Comparison of ENCODE assay signal across 10 mouse cellular contexts in genomic region chr13:21913854-21914253, GRCm38 (mm10). TPM values are rescaled to one million over a fixed set of nuclear protein-coding genes. Genes with fewer than 3 reads are reported as not detected.
DNase-seq lines count a peak whose midpoint lies in the region; ATAC-seq and TF ChIP-seq lines count a peak whose summit lies in the region.
"Had no signal": no experiment of that assay in that cellular context is flagged by ENCODE, and none has a peak within 500 bp of the region (broad histone marks: within the 10 kb centered on the region; RNA-seq: fewer than 3 reads in every experiment).

No protein-coding gene starts in this region.

- no peak for ATAC-seq in heart, embryonic 12.5 days (ENCODE audit: insufficient number of reproducible peaks, low FRiP score)
- no peak for ATAC-seq in limb, embryonic 13.5 days (ENCODE audit: low FRiP score, low read depth)

- 0 out of 2 replicates have a peak, but pooled peaks cover 3% of the 10 kb centered on the region for H3K27me3 ChIP-seq in heart, embryonic 12.5 days (replicated peaks)
- no peaks in the 10 kb centered on the region; the same call in 1 of the 2 replicates for H3K27me3 ChIP-seq in embryonic facial prominence, embryonic 10.5 days (replicated peaks; ENCODE audit: low read depth, poor library complexity, severe bottlenecking)
- H3K27me3 ChIP-seq in limb, embryonic 13.5 days: peaks cover 32% of the 10 kb centered on the region
- H3K27me3 ChIP-seq in cerebellum, adult 2 months (ENCODE audit: control insufficient read depth, insufficient read depth, low read length): peaks cover 5% of the 10 kb centered on the region; the same call in 1 of the 2 replicates

- no peak for TF ChIP-seq CTCF in cerebellum, adult 2 months (IDR thresholded peaks at IDR 0.05; ENCODE audit: borderline replicate concordance, insufficient read depth, low read depth, low read length)

- WGBS in heart, embryonic 12.5 days: 5% methylated on average over 8 of the region's 8 CpGs
- 2% methylated on average over 8 of the region's 8 CpGs for WGBS in embryonic facial prominence, embryonic 10.5 days
- WGBS in limb, embryonic 13.5 days: 12% methylated on average over 8 of the region's 8 CpGs
- WGBS in cerebellum, adult 2 months: 66% methylated on average over 8 of the region's 8 CpGs

- H3K9me3 ChIP-seq in heart, embryonic 12.5 days (replicated peaks): no peaks in the 10 kb centered on the region
- no peaks in the 10 kb centered on the region for H3K9me3 ChIP-seq in embryonic facial prominence, embryonic 10.5 days
- no peaks in the 10 kb centered on the region for H3K9me3 ChIP-seq in limb, embryonic 13.5 days

- peak overlapping the region; percentile 36 for H3K4me3 ChIP-seq in heart, embryonic 12.5 days
- peak overlapping the region; percentile 56 for H3K4me3 ChIP-seq in embryonic facial prominence, embryonic 10.5 days
- peak overlapping the region; percentile 28 for H3K4me3 ChIP-seq in limb, embryonic 13.5 days
- H3K4me3 ChIP-seq in cerebellum, adult 2 months (replicated peaks; ENCODE audit: insufficient read depth, low read depth, low read length): no peak overlapping the region

- no peak overlapping the region for H3K27ac ChIP-seq in heart, embryonic 12.5 days (ENCODE audit: poor library complexity, severe bottlenecking)
- no peak overlapping the region for H3K27ac ChIP-seq in embryonic facial prominence, embryonic 10.5 days (replicated peaks)
- no peak overlapping the region for H3K27ac ChIP-seq in limb, embryonic 13.5 days
- no peak overlapping the region for H3K27ac ChIP-seq in cerebellum, adult 2 months (ENCODE audit: insufficient read depth, low read length)

- H3K4me2 ChIP-seq in heart, embryonic 12.5 days: peak overlapping the region; percentile 61
- peak overlapping the region; percentile 46 for H3K4me2 ChIP-seq in limb, embryonic 13.5 days (replicated peaks)

- peak overlapping the region; percentile 39; the same call in 1 of the 2 replicates for H3K9ac ChIP-seq in heart, embryonic 12.5 days
- H3K9ac ChIP-seq in limb, embryonic 13.5 days: no peak overlapping the region

- no peak for TF ChIP-seq POLR2A in cerebellum, adult 2 months (IDR thresholded peaks at IDR 0.05; ENCODE audit: borderline replicate concordance, insufficient read depth, low read length)

- no peaks in the 10 kb centered on the region for H3K36me3 ChIP-seq in heart, embryonic 12.5 days
- no peaks in the 10 kb centered on the region for H3K36me3 ChIP-seq in embryonic facial prominence, embryonic 10.5 days (replicated peaks)
- H3K36me3 ChIP-seq in limb, embryonic 13.5 days: no peaks in the 10 kb centered on the region

- peaks cover 9% of the 10 kb centered on the region for H3K4me1 ChIP-seq in heart, embryonic 12.5 days (replicated peaks)
- peaks cover 22% of the 10 kb centered on the region for H3K4me1 ChIP-seq in embryonic facial prominence, embryonic 10.5 days
- H3K4me1 ChIP-seq in limb, embryonic 13.5 days: no peaks in the 10 kb centered on the region; the same call in 1 of the 2 replicates
- H3K4me1 ChIP-seq in cerebellum, adult 2 months (ENCODE audit: control insufficient read depth, insufficient read depth, low read length): no peaks in the 10 kb centered on the region

- no peak for DNase-seq in heart, adult 8-10 months (ENCODE audit: low spot score)
- peak; percentile 61 for DNase-seq in 3T3-L1 (ENCODE audit: low read depth, low spot score)
- no peak for DNase-seq in embryonic facial prominence, embryonic 10.5 days (ENCODE audit: low spot score)
- no peak for DNase-seq in spleen, postnatal 36 days (ENCODE audit: low spot score in 2 of 2)
- DNase-seq in thymus, adult 18-20 months: no peak
- DNase-seq in cerebellum, adult 2 months: no peak
- DNase-seq: kidney, postnatal 4 days; thymus, postnatal 25 days had no signal

RNA-seq across cellular contexts. Expression of gene Zfp184, which starts 31.0 kb away (rescaled TPM):
- 7.5 and 8.3 TPM in 2 replicates for polyA plus RNA-seq in heart, embryonic 12.5 days (2016; fragmentation: Nextera tagmentation; extraction: Ambion mirVana)
- 1 to 10 TPM in 1 of 4 experiments, under 1 TPM in 3; 0.46 to 1.0 (median 0.83) TPM for total RNA-seq in heart, adult 8-10 months (2022)
- polyA plus RNA-seq in embryonic facial prominence, embryonic 10.5 days (2016; fragmentation: Nextera tagmentation; extraction: Ambion mirVana): 23.1 and 24.9 TPM in 2 replicates
- 18.3 and 20.2 TPM in 2 replicates for polyA plus RNA-seq in limb, embryonic 13.5 days (2015; fragmentation: Nextera tagmentation; extraction: Ambion mirVana)
- polyA plus RNA-seq in cerebellum, adult 2 months (2012; rRNA removed): 0.95 and 1.0 TPM in 2 replicates
